Mouse (Mus musculus) heart, adult 9 months (tissue): ENCODE data around the gene 6030452D12Rik.
A peak's percentile ranks its signal among the peaks of the same experiment; 100 is the strongest.

Experiments used
- DNase-seq, 2 experiments: peaks; one replicate each; pipeline ENCODE4 v3.0.0; 2022; ENCODE audit warnings: low spot score in 2 of 2

The 6030452D12Rik gene

GRCm38 (mm10) chr8:106516581-106516980 lies 16.3 kb downstream of the 6030452D12Rik start:
- no peak for DNase-seq

- DNase-seq, result no peak
Measured at GRCm38 (mm10) chr8:106518763-106519162, 18.4 kb downstream of the 6030452D12Rik start.

GRCm38 (mm10) chr8:106520578-106520977 lies 20.3 kb downstream of the 6030452D12Rik start:
- no peak for DNase-seq

GRCm38 (mm10) chr8:106521845-106522244 lies 21.5 kb downstream of the 6030452D12Rik start:
- no peak for DNase-seq

- DNase-seq, result no peak
Measured at GRCm38 (mm10) chr8:106526725-106527124, 26.4 kb downstream of the 6030452D12Rik start.

GRCm38 (mm10) chr8:106527241-106528036 lies 27.1 kb downstream of the 6030452D12Rik start:
- DNase-seq, result no peak

GRCm38 (mm10) chr8:106528596-106529249 lies 28.4 kb downstream of the 6030452D12Rik start:
- no peak for DNase-seq

- no peak for DNase-seq
Measured at GRCm38 (mm10) chr8:106529885-106530482, 29.7 kb downstream of the 6030452D12Rik start.

GRCm38 (mm10) chr8:106530566-106530965 lies 30.2 kb downstream of the 6030452D12Rik start:
- DNase-seq, result no peak

- no peak for DNase-seq
Measured at GRCm38 (mm10) chr8:106533709-106534108, 33.4 kb downstream of the 6030452D12Rik start.

- DNase-seq, result peak in 1 of 2 experiments; percentile 15
Measured at GRCm38 (mm10) chr8:106534449-106534848, 34.1 kb downstream of the 6030452D12Rik start.

- no peak for DNase-seq
Measured at GRCm38 (mm10) chr8:106535448-106535847, 35.1 kb downstream of the 6030452D12Rik start.

GRCm38 (mm10) chr8:106539193-106539592 lies 38.9 kb downstream of the 6030452D12Rik start:
- DNase-seq, result no peak

- no peak for DNase-seq
Measured at GRCm38 (mm10) chr8:106541002-106541401, 40.7 kb downstream of the 6030452D12Rik start.

GRCm38 (mm10) chr8:106543043-106543442 lies 42.7 kb downstream of the 6030452D12Rik start:
- no peak for DNase-seq

- DNase-seq, result no peak
Measured at GRCm38 (mm10) chr8:106545149-106545548, 44.8 kb downstream of the 6030452D12Rik start.

GRCm38 (mm10) chr8:106546746-106547145 lies 46.4 kb downstream of the 6030452D12Rik start:
- no peak for DNase-seq

- no peak for DNase-seq
Measured at GRCm38 (mm10) chr8:106548366-106548936, 48.1 kb downstream of the 6030452D12Rik start.

GRCm38 (mm10) chr8:106550906-106551305 lies 50.6 kb downstream of the 6030452D12Rik start:
- DNase-seq, result no peak

GRCm38 (mm10) chr8:106554011-106554410 lies 53.7 kb downstream of the 6030452D12Rik start:
- DNase-seq, result no peak

GRCm38 (mm10) chr8:106556068-106556645 lies 55.8 kb downstream of the 6030452D12Rik start:
- DNase-seq, result no peak
